Comparison of ENCODE assay signal across 9 mouse cellular contexts in the genomic region with DNA sequence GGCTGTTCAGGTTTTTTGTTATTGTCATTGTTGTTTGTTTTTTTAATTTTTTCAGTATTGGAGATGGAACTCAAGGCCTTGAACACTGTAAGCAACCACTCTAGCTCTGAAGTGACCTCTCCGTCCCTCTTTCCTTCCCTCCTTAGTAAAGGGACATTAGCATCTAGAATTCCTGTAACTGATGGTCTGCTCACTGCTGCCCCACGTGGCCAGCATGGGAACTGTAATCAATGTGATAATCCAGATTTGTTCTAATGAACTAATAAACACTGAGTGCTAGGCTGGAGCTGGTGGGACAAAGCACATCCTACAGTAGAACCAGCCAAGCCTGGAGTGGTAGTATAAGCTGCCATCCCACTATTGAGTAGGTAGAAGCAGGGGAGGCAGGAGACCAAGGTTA. TPM values are rescaled to one million over a fixed set of nuclear protein-coding genes. Genes with fewer than 3 reads are reported as not detected.
A peak's percentile ranks its signal among the peaks of the same experiment; 100 is the strongest.
DNase-seq lines count a peak whose midpoint lies in the region; ATAC-seq and TF ChIP-seq lines count a peak whose summit lies in the region.
"Had no signal": no experiment of that assay in that cellular context is flagged by ENCODE, and none has a peak within 500 bp of the region (broad histone marks: within the 10 kb centered on the region; RNA-seq: fewer than 3 reads in every experiment).

No protein-coding gene starts in this region.

- ATAC-seq in cerebellum, adult (ENCODE audit: insufficient number of reproducible peaks, low FRiP score, low TSS enrichment): 0 out of 2 replicates have a peak, but pooled peaks have one; percentile 45
- no peak for ATAC-seq in liver, embryonic 15.5 days (ENCODE audit: insufficient read depth)
- ATAC-seq in megakaryocyte-erythroid progenitor cell, adult 5-6 weeks (replicated peaks; ENCODE audit: low FRiP score, low TSS enrichment, poor library complexity, severe bottlenecking): no peak

- no peaks in the 10 kb centered on the region for H3K9me3 ChIP-seq in liver, embryonic 15.5 days (replicated peaks)
- H3K9me3 ChIP-seq: limb, embryonic 13.5 days had no signal

- H3K4me2 ChIP-seq in liver, embryonic 15.5 days: no peak overlapping the region
- H3K4me2 ChIP-seq: limb, embryonic 13.5 days had no signal

- TF ChIP-seq CTCF in lung, adult 2 months (IDR thresholded peaks at IDR 0.05; ENCODE audit: insufficient read depth, low read length): peak; percentile 96

- H3K27ac ChIP-seq in liver, embryonic 15.5 days (replicated peaks): 0 out of 2 replicates have a peak overlapping the region, but pooled peaks have one; percentile 90
- H3K27ac ChIP-seq: limb, embryonic 13.5 days had no signal

- peaks cover 1% of the 10 kb centered on the region; the same call in 1 of the 2 replicates for H3K36me3 ChIP-seq in liver, embryonic 15.5 days (replicated peaks)
- H3K36me3 ChIP-seq: limb, embryonic 13.5 days had no signal

- H3K4me1 ChIP-seq in lung, adult 2 months (ENCODE audit: control insufficient read depth, insufficient read depth, low read length): no peaks in the 10 kb centered on the region
- peaks cover 47% of the 10 kb centered on the region for H3K4me1 ChIP-seq in liver, embryonic 15.5 days (replicated peaks)

- no peak overlapping the region for H3K9ac ChIP-seq in liver, embryonic 15.5 days
- H3K9ac ChIP-seq: limb, embryonic 13.5 days had no signal

- DNase-seq in cerebellum, adult 11-12 months: no peak
- DNase-seq in lung, adult 2 months: peak; percentile 46
- no peak for DNase-seq in lung, adult 18-20 months
- peak; percentile 49 to 69 for DNase-seq in cerebellum, adult 18-20 months
- no peak for DNase-seq in adrenal gland, adult 8-10 months

- H3K27me3 ChIP-seq in liver, embryonic 15.5 days: no peaks in the 10 kb centered on the region

- no peak for TF ChIP-seq POLR2A in lung, adult 2 months (IDR thresholded peaks at IDR 0.05; ENCODE audit: borderline replicate concordance, extremely low read depth, low read depth, low read length)

- no peak overlapping the region for H3K4me3 ChIP-seq in lung, adult 2 months (replicated peaks; ENCODE audit: extremely low read depth, low read depth, low read length)
- no peak overlapping the region for H3K4me3 ChIP-seq in liver, embryonic 15.5 days (replicated peaks)
- H3K4me3 ChIP-seq: limb, embryonic 13.5 days had no signal

- WGBS in lung, adult 2 months: 17% methylated on average over 2 of the region's 2 CpGs
- 21% methylated on average over 2 of the region's 2 CpGs for WGBS in liver, embryonic 15.5 days (ENCODE audit: insufficient replicate concordance)

RNA-seq across cellular contexts. Expression of gene Acp5, which starts 3.0 kb away (rescaled TPM):
- polyA plus RNA-seq in lung, adult 2 months (2012; rRNA removed): 47.7 and 54.5 TPM in 2 replicates
- polyA plus RNA-seq in liver, embryonic 15.5 days (2015; fragmentation: Nextera tagmentation; extraction: Ambion mirVana): 221 and 246 TPM in 2 replicates
- 10 to 100 TPM; 30.6 to 44.1 (median 36.6) TPM for total RNA-seq in adrenal gland, adult 8-10 months (2022)
- total RNA-seq in megakaryocyte-erythroid progenitor cell, adult 5-6 weeks (2014; fragmentation: Nextera tagmentation): 11.3 and 19.4 TPM in 2 replicates
- 2.2 and 6.5 TPM in 2 replicates for total RNA-seq in megakaryocyte-erythroid progenitor cell, adult 5-6 weeks (2017)

RNA-seq across cellular contexts. Expression of gene Pigyl, which starts 18.2 kb away (rescaled TPM):
- 67.8 and 68.8 TPM in 2 replicates for polyA plus RNA-seq in lung, adult 2 months (2012; rRNA removed)
- 29.4 and 35.6 TPM in 2 replicates for polyA plus RNA-seq in liver, embryonic 15.5 days (2015; fragmentation: Nextera tagmentation; extraction: Ambion mirVana)
- 10 to 100 TPM; 51.0 to 67.4 (median 59.4) TPM for total RNA-seq in adrenal gland, adult 8-10 months (2022)
- 31.2 and 49.5 TPM in 2 replicates for total RNA-seq in megakaryocyte-erythroid progenitor cell, adult 5-6 weeks (2014; fragmentation: Nextera tagmentation)
- total RNA-seq in megakaryocyte-erythroid progenitor cell, adult 5-6 weeks (2017): 22.3 and 42.3 TPM in 2 replicates

RNA-seq across cellular contexts. Expression of gene Elof1, which starts 21.5 kb away (rescaled TPM):
- 176 and 180 TPM in 2 replicates for polyA plus RNA-seq in lung, adult 2 months (2012; rRNA removed)
- 88.8 and 89.4 TPM in 2 replicates for polyA plus RNA-seq in liver, embryonic 15.5 days (2015; fragmentation: Nextera tagmentation; extraction: Ambion mirVana)
- total RNA-seq in adrenal gland, adult 8-10 months (2022): 10 to 100 TPM; 71.9 to 83.9 (median 78.6) TPM
- 95.3 and 98.7 TPM in 2 replicates for total RNA-seq in megakaryocyte-erythroid progenitor cell, adult 5-6 weeks (2014; fragmentation: Nextera tagmentation)
- 31.1 and 51.7 TPM in 2 replicates for total RNA-seq in megakaryocyte-erythroid progenitor cell, adult 5-6 weeks (2017)

RNA-seq across cellular contexts. Expression of gene Cnn1, which starts 39.5 kb away (rescaled TPM):
- 79.3 and 94.3 TPM in 2 replicates for polyA plus RNA-seq in lung, adult 2 months (2012; rRNA removed)
- 0.96 and 1.4 TPM in 2 replicates for polyA plus RNA-seq in liver, embryonic 15.5 days (2015; fragmentation: Nextera tagmentation; extraction: Ambion mirVana)
- 1 to 10 TPM in 3 of 4 experiments, under 1 TPM in 1; 0.89 to 2.8 (median 1.2) TPM for total RNA-seq in adrenal gland, adult 8-10 months (2022)
- total RNA-seq in megakaryocyte-erythroid progenitor cell, adult 5-6 weeks (2014; fragmentation: Nextera tagmentation): not detected in 2 replicates
- total RNA-seq in megakaryocyte-erythroid progenitor cell, adult 5-6 weeks (2017): 0.19 TPM in 1 of 2 replicates, not detected in the other

RNA-seq across cellular contexts. Expression of gene Zfp872, which starts 49.4 kb away (rescaled TPM):
- polyA plus RNA-seq in lung, adult 2 months (2012; rRNA removed): 0.10 and 0.12 TPM in 2 replicates
- polyA plus RNA-seq in liver, embryonic 15.5 days (2015; fragmentation: Nextera tagmentation; extraction: Ambion mirVana): 0.02 and 0.03 TPM in 2 replicates
- 1 to 10 TPM; 3.0 to 7.2 (median 4.1) TPM for total RNA-seq in adrenal gland, adult 8-10 months (2022)
- not detected in 2 replicates for total RNA-seq in megakaryocyte-erythroid progenitor cell, adult 5-6 weeks (2014; fragmentation: Nextera tagmentation)
- not detected in 2 replicates for total RNA-seq in megakaryocyte-erythroid progenitor cell, adult 5-6 weeks (2017)

Comparison
In these comparisons a context has a peak if more than half of its experiments do, and no peak if none do; other contexts are left out.
1. DNase-seq: peak in lung, adult 2 months (single experiment) and cerebellum, adult 18-20 months (2 of 2); none in cerebellum, adult 11-12 months (single experiment), lung, adult 18-20 months (0 of 2) and adrenal gland, adult 8-10 months (single experiment).